Mouse (Mus musculus) adrenal gland (tissue): Measurements from ENCODE around the gene Nin.
"Not testable (repeated sequence)": the region's sequence is repeated elsewhere in the genome, so short reads cannot be mapped to it uniquely, and the experiment has no call there.

Source experiments
- intact Hi-C: fragments of 180-260 bp; cut with DNase I; formaldehyde crosslinking; loops from one replicate; pipeline ENCODE4 v1.15.1; 2025
- long read RNA-seq, 2 experiments: library from polyadenylated mRNA; unstranded; transcript quantifications; one replicate each; pipeline ENCODE4 v2.0.0; 2020; ENCODE audit warnings: borderline replicate concordance in 1 of 2; ENCODE audit not compliant: insufficient replicate concordance in 1 of 2

Nin gene
- long read RNA-seq, experiment 1, partial matches to known transcripts, result 3 of 6 reads
- long read RNA-seq, experiment 1, other reads (novel, unspliced or antisense), result 3 of 6 reads
- long read RNA-seq, experiment 2, partial matches to known transcripts, result 6 of 9 reads
- long read RNA-seq, experiment 2, other reads (novel, unspliced or antisense), result 3 of 9 reads

- intact Hi-C loops, result no loop called here
Observed at GRCm38 (mm10) chr12:70113351-70113750, at the start of gene Nin. Gene Nin, minus strand, starts transcription at chr12:70113717.

GRCm38 (mm10) chr12:70161057-70161456 lies 47.5 kb upstream of the Nin start:
- intact Hi-C loops, result no loop called here

- intact Hi-C loops, result no loop called here
Observed at GRCm38 (mm10) chr12:70157292-70158066, 44.0 kb upstream of the Nin start.

GRCm38 (mm10) chr12:70156222-70156621 lies 42.7 kb upstream of the Nin start:
- intact Hi-C loops, result no loop called here

- intact Hi-C loops, result no loop called here
Observed at GRCm38 (mm10) chr12:70153842-70154241, 40.3 kb upstream of the Nin start, which contains the start of gene Abhd12b. Gene Abhd12b, plus strand, starts transcription at chr12:70154142.

- intact Hi-C loops, result loop anchor here (5.0 kb wide), 2 partner anchors 86 to 186 kb away; no protein-coding TSS in a partner anchor
Observed at GRCm38 (mm10) chr12:70148631-70149265, 35.2 kb upstream of the Nin start.

GRCm38 (mm10) chr12:70147986-70148630 lies 34.6 kb upstream of the Nin start:
- intact Hi-C loops, result loop anchor here (5.0 kb wide), 2 partner anchors 86 to 186 kb away; no protein-coding TSS in a partner anchor

- intact Hi-C loops, result loop anchor here (5.0 kb wide), 2 partner anchors 83 to 183 kb away; no protein-coding TSS in a partner anchor
Observed at GRCm38 (mm10) chr12:70145586-70145985, 32.1 kb upstream of the Nin start.

GRCm38 (mm10) chr12:70144637-70145448 lies 31.3 kb upstream of the Nin start:
- intact Hi-C loops, result loop anchor here (5.0 kb wide), 2 partner anchors 83 to 183 kb away; no protein-coding TSS in a partner anchor

- intact Hi-C loops, result not testable (repeated sequence)
Observed at GRCm38 (mm10) chr12:70144106-70144587, 30.6 kb upstream of the Nin start.

GRCm38 (mm10) chr12:70140993-70141576 lies 27.6 kb upstream of the Nin start:
- intact Hi-C loops, result no loop called here

- intact Hi-C loops, result no loop called here
Observed at GRCm38 (mm10) chr12:70140542-70140941, 27.0 kb upstream of the Nin start.

- intact Hi-C loops, result no loop called here
Observed at GRCm38 (mm10) chr12:70139871-70140270, 26.4 kb upstream of the Nin start.

- intact Hi-C loops, result no loop called here
Observed at GRCm38 (mm10) chr12:70137626-70138025, 24.1 kb upstream of the Nin start.

GRCm38 (mm10) chr12:70137095-70137494 lies 23.6 kb upstream of the Nin start:
- intact Hi-C loops, result no loop called here

- intact Hi-C loops, result no loop called here
Observed at GRCm38 (mm10) chr12:70136185-70136756, 22.8 kb upstream of the Nin start.

GRCm38 (mm10) chr12:70134627-70135235 lies 21.2 kb upstream of the Nin start:
- intact Hi-C loops, result no loop called here

- intact Hi-C loops, result no loop called here
Observed at GRCm38 (mm10) chr12:70131042-70131675, 17.6 kb upstream of the Nin start.

GRCm38 (mm10) chr12:70129105-70129504 lies 15.6 kb upstream of the Nin start:
- intact Hi-C loops, result no loop called here
